Mouse (Mus musculus): ENCODE measurements around the gene Ppif. TPM values are rescaled to one million over a fixed set of nuclear protein-coding genes. Genes with fewer than 3 reads are reported as not detected.

Gene Ppif
- polyA plus RNA-seq, 1 experiment: 14.1 TPM

DNA sequence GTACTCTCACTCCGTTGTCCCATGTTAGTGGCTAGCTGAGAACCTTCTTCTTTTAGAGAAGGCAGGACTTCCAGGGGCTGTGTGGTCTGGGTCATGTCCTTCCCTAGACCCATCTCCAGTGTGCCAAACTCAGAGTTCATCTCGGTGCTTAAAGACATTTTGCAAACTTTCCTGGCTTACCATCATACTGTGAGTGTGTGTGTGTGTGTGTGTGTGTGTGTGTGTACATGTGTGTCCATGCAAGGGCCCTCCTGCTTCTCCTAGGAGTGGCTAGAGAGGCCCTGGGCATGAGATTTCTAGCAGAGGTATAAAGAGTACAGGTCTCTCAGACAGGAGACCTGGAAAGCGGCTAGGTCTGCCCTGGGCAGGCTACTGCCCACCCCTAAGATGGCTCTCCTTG lies 42.2 kb downstream of the Ppif start:
- TF ChIP-seq MAX (IDR thresholded peaks at IDR 0.05; ENCODE audit: low read depth) (no peak), USF1 (IDR thresholded peaks at IDR 0.05; ENCODE audit: low read depth) (no peak), REST (IDR thresholded peaks at IDR 0.05; ENCODE audit: insufficient read depth, insufficient read length) (no peak)
- Histone ChIP-seq H3K4me2 (ENCODE audit: low read depth) (peak overlapping the region; percentile 68), H3ac (ENCODE audit: control insufficient read depth, insufficient read length) (no peak overlapping the region), H3K27me3 (ENCODE audit: control insufficient read depth, insufficient read depth, insufficient read length) (no peaks in the 10 kb centered on the region), H3K79me2 (ENCODE audit: control insufficient read depth, insufficient read depth) (peaks cover 13% of the 10 kb centered on the region), H3K36me3 (ENCODE audit: control insufficient read depth, insufficient read depth) (peaks cover 9% of the 10 kb centered on the region), H3K4me3 (no peak overlapping the region)

DNA sequence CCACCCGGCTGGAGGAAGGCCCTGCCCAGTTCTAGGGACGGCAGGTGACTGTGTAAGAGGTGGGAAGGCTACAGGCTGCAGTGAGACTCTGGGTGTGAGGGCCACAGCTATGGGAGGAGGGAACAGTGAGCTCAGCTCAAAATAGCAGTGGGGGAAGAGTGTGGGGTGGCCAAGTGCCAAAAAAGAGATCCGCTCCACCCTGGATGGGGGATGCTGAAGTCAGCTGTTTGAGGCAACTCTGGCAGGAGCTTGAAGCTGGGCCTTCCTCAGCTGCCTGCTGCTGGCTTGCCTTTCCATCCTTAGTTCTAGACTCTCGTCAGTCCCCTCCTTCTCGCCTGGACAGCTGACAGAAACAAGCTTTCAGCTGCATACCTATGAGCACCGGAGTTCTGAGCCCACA lies 42.6 kb downstream of the Ppif start:
- peak overlapping the region; percentile 68 for H3K4me2 ChIP-seq (ENCODE audit: low read depth)
- no peak overlapping the region for H3ac ChIP-seq (ENCODE audit: control insufficient read depth, insufficient read length)
- no peak overlapping the region for H3K4me3 ChIP-seq
- peaks cover 14% of the 10 kb centered on the region for H3K36me3 ChIP-seq (ENCODE audit: control insufficient read depth, insufficient read depth)
- H3K27me3 ChIP-seq (ENCODE audit: control insufficient read depth, insufficient read depth, insufficient read length): no peaks in the 10 kb centered on the region
- peaks cover 15% of the 10 kb centered on the region for H3K79me2 ChIP-seq (ENCODE audit: control insufficient read depth, insufficient read depth)
- TF ChIP-seq POLR2A (IDR thresholded peaks at IDR 0.05; ENCODE audit: insufficient read length, low read depth) (no peak), TCF3 (IDR thresholded peaks at IDR 0.05; ENCODE audit: insufficient read length, low read depth) (no peak), E2F4 (IDR thresholded peaks at IDR 0.05; ENCODE audit: insufficient read depth) (no peak), TCF12 (IDR thresholded peaks at IDR 0.05; ENCODE audit: insufficient read depth, poor library complexity, severe bottlenecking) (peak; percentile 75), MYOG (IDR thresholded peaks at IDR 0.05; ENCODE audit: control insufficient read depth in 1 of 3, insufficient read depth in 1 of 3, insufficient read length in 2 of 3, low read depth in 2 of 3) (peak; percentile 72 to 96 (median 81)), USF1 (IDR thresholded peaks at IDR 0.05; ENCODE audit: low read depth) (no peak), CEBPB (IDR thresholded peaks at IDR 0.05; ENCODE audit: insufficient read depth, poor library complexity, severe bottlenecking) (no peak), MYOD1 (IDR thresholded peaks at IDR 0.05; ENCODE audit: control insufficient read depth in 1 of 3, insufficient read length in 2 of 3, low read depth in 2 of 3) (peak; percentile 65 to 84 (median 74)), REST (IDR thresholded peaks at IDR 0.05; ENCODE audit: insufficient read depth, insufficient read length) (no peak), POLR2AphosphoS2 (IDR thresholded peaks at IDR 0.05; ENCODE audit: insufficient read length, low read depth) (peak; percentile 52), MAX (IDR thresholded peaks at IDR 0.05; ENCODE audit: low read depth) (no peak), SRF (IDR thresholded peaks at IDR 0.05; ENCODE audit: control insufficient read depth, insufficient read length, low read depth) (no peak)

DNA sequence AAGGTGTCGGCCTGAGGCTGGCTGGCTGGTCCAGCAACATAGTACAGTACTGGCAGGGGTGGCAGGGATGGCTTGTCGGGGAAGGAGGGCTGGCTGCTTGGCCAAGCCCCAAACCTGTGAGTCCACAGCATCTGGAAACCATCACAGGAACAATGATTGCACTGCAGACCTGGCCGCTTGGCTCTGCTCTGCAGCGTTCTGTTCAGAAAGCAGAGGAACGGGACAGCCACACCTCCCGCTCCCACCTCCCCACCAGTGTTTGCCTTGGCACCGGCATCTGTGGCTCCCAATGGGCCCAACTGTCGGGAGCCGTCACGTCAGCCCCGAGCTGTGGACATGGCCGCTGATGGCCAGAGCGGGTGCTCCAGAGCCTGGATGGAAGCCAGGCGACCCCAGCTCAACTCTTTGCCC lies 44.6 kb downstream of the Ppif start:
- no peak overlapping the region for H3ac ChIP-seq (ENCODE audit: control insufficient read depth, insufficient read length)
- H3K27me3 ChIP-seq (ENCODE audit: control insufficient read depth, insufficient read depth, insufficient read length): no peaks in the 10 kb centered on the region
- H3K79me2 ChIP-seq (ENCODE audit: control insufficient read depth, insufficient read depth): peaks cover 29% of the 10 kb centered on the region
- H3K4me3 ChIP-seq: no peak overlapping the region
- H3K4me2 ChIP-seq (ENCODE audit: low read depth): no peak overlapping the region
- TF ChIP-seq MYOD1 (IDR thresholded peaks at IDR 0.05; ENCODE audit: control insufficient read depth in 1 of 3, insufficient read length in 2 of 3, low read depth in 2 of 3) (peak in 2 of 3 experiments; percentile 39 to 61), POLR2A (IDR thresholded peaks at IDR 0.05; ENCODE audit: insufficient read length, low read depth) (no peak)
- peaks cover 15% of the 10 kb centered on the region for H3K36me3 ChIP-seq (ENCODE audit: control insufficient read depth, insufficient read depth)

GRCm38 (mm10) chr14:25739957-25740565 lies 46.1 kb downstream of the Ppif start:
- no peak overlapping the region for H3K4me3 ChIP-seq
- H3ac ChIP-seq (ENCODE audit: control insufficient read depth, insufficient read length): no peak overlapping the region
- no peaks in the 10 kb centered on the region for H3K27me3 ChIP-seq (ENCODE audit: control insufficient read depth, insufficient read depth, insufficient read length)
- peaks cover 24% of the 10 kb centered on the region for H3K36me3 ChIP-seq (ENCODE audit: control insufficient read depth, insufficient read depth)
- no peak overlapping the region for H3K4me2 ChIP-seq (ENCODE audit: low read depth)
- no peak for TF ChIP-seq POLR2A (IDR thresholded peaks at IDR 0.05; ENCODE audit: insufficient read length, low read depth)
- peak; percentile 46 to 76 (median 53) for TF ChIP-seq MYOD1 (IDR thresholded peaks at IDR 0.05; ENCODE audit: control insufficient read depth in 1 of 3, insufficient read length in 2 of 3, low read depth in 2 of 3)
- TF ChIP-seq E2F4 (IDR thresholded peaks at IDR 0.05; ENCODE audit: insufficient read depth): no peak
- TF ChIP-seq MYOG (IDR thresholded peaks at IDR 0.05; ENCODE audit: control insufficient read depth in 1 of 3, insufficient read depth in 1 of 3, insufficient read length in 2 of 3, low read depth in 2 of 3): peak in 1 of 3 experiments; percentile 70
- peaks cover 30% of the 10 kb centered on the region for H3K79me2 ChIP-seq (ENCODE audit: control insufficient read depth, insufficient read depth)

GRCm38 (mm10) chr14:25741211-25741610 lies 47.3 kb downstream of the Ppif start:
- Histone ChIP-seq H3ac (ENCODE audit: control insufficient read depth, insufficient read length) (no peak overlapping the region), H3K27me3 (ENCODE audit: control insufficient read depth, insufficient read depth, insufficient read length) (no peaks in the 10 kb centered on the region), H3K4me3 (no peak overlapping the region), H3K4me2 (ENCODE audit: low read depth) (no peak overlapping the region), H3K36me3 (ENCODE audit: control insufficient read depth, insufficient read depth) (peaks cover 34% of the 10 kb centered on the region), H3K79me2 (ENCODE audit: control insufficient read depth, insufficient read depth) (peaks cover 38% of the 10 kb centered on the region)
- TF ChIP-seq TCF3 (IDR thresholded peaks at IDR 0.05; ENCODE audit: insufficient read length, low read depth) (no peak), POLR2A (IDR thresholded peaks at IDR 0.05; ENCODE audit: insufficient read length, low read depth) (peak; percentile 21)

GRCm38 (mm10) chr14:25741840-25742367 lies 48.0 kb downstream of the Ppif start:
- TF ChIP-seq USF1 (IDR thresholded peaks at IDR 0.05; ENCODE audit: low read depth) (no peak), SRF (IDR thresholded peaks at IDR 0.05; ENCODE audit: control insufficient read depth, insufficient read length, low read depth) (no peak), POLR2AphosphoS2 (IDR thresholded peaks at IDR 0.05; ENCODE audit: insufficient read length, low read depth) (peak; percentile 72), POLR2A (IDR thresholded peaks at IDR 0.05; ENCODE audit: insufficient read length, low read depth) (no peak), TCF3 (IDR thresholded peaks at IDR 0.05; ENCODE audit: insufficient read length, low read depth) (no peak)
- H3K4me3 ChIP-seq: no peak overlapping the region
- H3K4me2 ChIP-seq (ENCODE audit: low read depth): no peak overlapping the region
- peaks cover 45% of the 10 kb centered on the region for H3K79me2 ChIP-seq (ENCODE audit: control insufficient read depth, insufficient read depth)
- H3K27me3 ChIP-seq (ENCODE audit: control insufficient read depth, insufficient read depth, insufficient read length): no peaks in the 10 kb centered on the region
- no peak overlapping the region for H3ac ChIP-seq (ENCODE audit: control insufficient read depth, insufficient read length)
- peaks cover 40% of the 10 kb centered on the region for H3K36me3 ChIP-seq (ENCODE audit: control insufficient read depth, insufficient read depth)
